Mouse (Mus musculus) CD4-positive helper T cell, adult 2 months (primary cell): ENCODE results near the gene Tac4.

Source experiments
- DNase-seq: peaks from one replicate; pipeline ENCODE4 v3.0.0-alpha.2; 2012; ENCODE audit warnings: low read depth, missing footprints, low spot score

The Tac4 gene

GRCm38 (mm10) chr11:95259088-95259849, 2.1 kb upstream of the Tac4 start:
- DNase-seq, result peak; percentile 92

GRCm38 (mm10) chr11:95263816-95264454, 2.6 kb downstream of the Tac4 start:
- no peak for DNase-seq

GRCm38 (mm10) chr11:95264455-95265013, 3.2 kb downstream of the Tac4 start:
- DNase-seq, result no peak

GRCm38 (mm10) chr11:95266540-95267245, 5.4 kb downstream of the Tac4 start:
- no peak for DNase-seq

GRCm38 (mm10) chr11:95273661-95274060, 12.3 kb downstream of the Tac4 start:
- DNase-seq, result no peak

GRCm38 (mm10) chr11:95274613-95275012, 13.3 kb downstream of the Tac4 start:
- no peak for DNase-seq

- no peak for DNase-seq
These were observed 14.7 kb downstream of the Tac4 start for GRCm38 (mm10) chr11:95276056-95276455.

GRCm38 (mm10) chr11:95279061-95279659, 17.8 kb downstream of the Tac4 start:
- no peak for DNase-seq

GRCm38 (mm10) chr11:95282331-95282730, 21.0 kb downstream of the Tac4 start:
- no peak for DNase-seq

GRCm38 (mm10) chr11:95291998-95292397, 30.7 kb downstream of the Tac4 start:
- DNase-seq, result no peak

GRCm38 (mm10) chr11:95293017-95293624, 31.8 kb downstream of the Tac4 start:
- DNase-seq, result no peak

- DNase-seq, result no peak
These were observed 34.4 kb downstream of the Tac4 start for GRCm38 (mm10) chr11:95295736-95296135.

- DNase-seq, result peak; percentile 55
These were observed 36.8 kb downstream of the Tac4 start for GRCm38 (mm10) chr11:95298146-95298545.

- DNase-seq, result no peak
These were observed 38.6 kb downstream of the Tac4 start for GRCm38 (mm10) chr11:95299886-95300285.

GRCm38 (mm10) chr11:95301772-95302171, 40.4 kb downstream of the Tac4 start:
- DNase-seq, result no peak

GRCm38 (mm10) chr11:95305600-95305999, 44.3 kb downstream of the Tac4 start:
- no peak for DNase-seq

GRCm38 (mm10) chr11:95307526-95307925, 46.2 kb downstream of the Tac4 start:
- DNase-seq, result no peak

GRCm38 (mm10) chr11:95309510-95310006, 48.2 kb downstream of the Tac4 start:
- DNase-seq, result peak; percentile 98

- peak; percentile 99 for DNase-seq
These were observed 48.8 kb downstream of the Tac4 start, which contains the start of gene Kat7 for GRCm38 (mm10) chr11:95310007-95310647. Gene Kat7 (minus strand): TSS chr11:95310246.

- DNase-seq, result no peak
These were observed 49.5 kb downstream of the Tac4 start for GRCm38 (mm10) chr11:95310648-95311424.
